Mouse (Mus musculus): ENCODE measurements around the gene Cgref1. TPM values are rescaled to one million over a fixed set of nuclear protein-coding genes. Genes with fewer than 3 reads are reported as not detected.

The Cgref1 gene
- 15.9 and 18.5 TPM in 2 replicates for polyA plus RNA-seq (2015; fragmentation: Nextera tagmentation; extraction: Ambion mirVana)

DNA sequence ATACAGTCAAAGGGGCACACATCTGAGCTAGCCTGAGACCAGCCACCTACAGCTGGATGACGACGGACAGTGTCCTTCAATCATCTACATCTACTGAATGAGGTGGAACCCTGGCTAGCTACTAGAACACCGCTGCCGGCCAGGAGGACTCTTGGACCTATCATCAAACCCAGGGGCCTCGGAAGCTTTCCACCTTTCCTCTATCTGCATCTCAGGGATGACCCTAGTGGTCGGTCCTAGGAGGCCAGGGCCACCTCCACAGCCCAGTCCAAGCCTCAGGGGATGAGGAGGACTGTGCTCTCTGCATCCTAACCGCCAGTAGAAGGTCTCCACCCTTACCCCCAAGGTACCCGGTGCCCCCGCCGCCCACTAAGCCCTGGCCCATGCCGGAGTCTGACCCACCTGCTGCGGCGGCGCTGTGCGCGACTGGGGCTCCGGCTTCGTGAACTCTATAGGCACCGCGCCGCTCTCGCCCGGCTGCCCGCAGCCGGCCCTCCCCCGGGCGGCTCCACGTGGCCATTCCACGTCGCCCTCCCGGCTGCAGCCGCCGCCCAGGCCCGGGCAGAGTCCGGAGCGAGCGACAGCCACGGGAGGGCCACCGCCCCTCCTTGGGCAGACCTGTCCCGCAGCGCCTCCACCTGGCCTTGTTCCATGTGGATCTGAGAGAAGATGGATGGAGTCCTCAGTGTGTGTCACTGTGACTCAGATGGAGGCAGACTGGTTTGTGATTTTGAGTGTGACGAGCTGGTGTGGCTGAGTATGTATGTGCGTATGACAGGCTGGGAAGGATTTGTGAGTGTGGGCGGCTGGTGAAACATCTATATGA is at the start of gene Cgref1:
Cgref1 (minus strand) TSS at position 636 of the 826 bp plus-strand sequence.
- Histone ChIP-seq H3K4me1 (peaks cover 25% of the 10 kb centered on the region), H3K27me3 (peaks cover 3% of the 10 kb centered on the region; the same call in 1 of the 2 replicates), H3K36me3 (no peaks in the 10 kb centered on the region), H3K4me3 (peak within 1 kb of the TSS; percentile 59), H3K9me3 (no peaks in the 10 kb centered on the region), H3K9ac (replicated peaks) (peak within 1 kb of the TSS; percentile 77), H3K27ac (replicated peaks) (no peak within 1 kb of the TSS), H3K4me2 (replicated peaks) (peak within 1 kb of the TSS; percentile 91)
- 5% methylated on average over 44 of the region's 44 CpGs for WGBS
- ATAC-seq (replicated peaks), result peak; percentile 52

- no peak overlapping the region for H3K4me2 ChIP-seq (replicated peaks)
Measured at GRCm38 (mm10) chr5:30994074-30994473, 48.7 kb upstream of the Cgref1 start.

GRCm38 (mm10) chr5:30992980-30993676 is 47.7 kb upstream of the Cgref1 start:
- 74% methylated on average over 5 of the region's 5 CpGs for WGBS

More at GRCm38 (mm10) chr5:30994074-30994473, 48.7 kb upstream of the Cgref1 start:
- Histone ChIP-seq H3K27ac (replicated peaks) (no peak overlapping the region), H3K9ac (replicated peaks) (no peak overlapping the region), H3K36me3 (no peaks in the 10 kb centered on the region), H3K4me3 (no peak overlapping the region), H3K27me3 (no peaks in the 10 kb centered on the region), H3K4me1 (no peaks in the 10 kb centered on the region), H3K9me3 (no peaks in the 10 kb centered on the region)
- 66% methylated on average over 3 of the region's 3 CpGs for WGBS
- ATAC-seq (replicated peaks), result no peak

DNA sequence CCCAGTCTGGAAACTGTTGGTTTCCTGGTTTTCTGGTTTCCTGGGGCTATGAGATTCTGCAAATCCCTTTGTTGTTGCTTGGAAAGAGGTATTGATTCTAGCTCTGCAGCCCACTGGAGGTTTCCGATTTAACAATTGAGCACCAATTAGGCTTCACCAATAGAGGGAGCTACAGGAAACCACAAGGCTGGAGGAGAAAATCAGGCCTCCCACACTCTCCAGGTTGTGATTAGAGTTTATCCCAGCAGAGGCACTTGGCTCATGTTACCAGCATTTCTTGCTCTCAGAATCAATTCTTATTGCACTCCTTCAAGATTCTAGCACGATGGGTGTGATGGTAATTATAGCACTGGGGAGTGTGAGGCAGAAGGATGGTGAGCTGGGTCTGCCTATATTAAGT is 37.0 kb upstream of the Cgref1 start:
- Histone ChIP-seq H3K4me3 (no peak overlapping the region), H3K36me3 (no peaks in the 10 kb centered on the region), H3K27me3 (no peaks in the 10 kb centered on the region), H3K27ac (replicated peaks) (no peak overlapping the region), H3K9ac (replicated peaks) (no peak overlapping the region), H3K9me3 (no peaks in the 10 kb centered on the region), H3K4me2 (replicated peaks) (no peak overlapping the region), H3K4me1 (no peaks in the 10 kb centered on the region)
- no peak for ATAC-seq (replicated peaks)
- 12% methylated on average over 2 of the region's 2 CpGs for WGBS

More at GRCm38 (mm10) chr5:30992980-30993676, 47.7 kb upstream of the Cgref1 start:
- no peak for ATAC-seq (replicated peaks)
- H3K9ac ChIP-seq (replicated peaks), result no peak overlapping the region
- no peaks in the 10 kb centered on the region for H3K36me3 ChIP-seq
- H3K27me3 ChIP-seq, result no peaks in the 10 kb centered on the region
- H3K27ac ChIP-seq (replicated peaks), result no peak overlapping the region
- H3K4me3 ChIP-seq, result no peak overlapping the region
- no peaks in the 10 kb centered on the region for H3K9me3 ChIP-seq
- H3K4me2 ChIP-seq (replicated peaks), result no peak overlapping the region
- H3K4me1 ChIP-seq, result no peaks in the 10 kb centered on the region

DNA sequence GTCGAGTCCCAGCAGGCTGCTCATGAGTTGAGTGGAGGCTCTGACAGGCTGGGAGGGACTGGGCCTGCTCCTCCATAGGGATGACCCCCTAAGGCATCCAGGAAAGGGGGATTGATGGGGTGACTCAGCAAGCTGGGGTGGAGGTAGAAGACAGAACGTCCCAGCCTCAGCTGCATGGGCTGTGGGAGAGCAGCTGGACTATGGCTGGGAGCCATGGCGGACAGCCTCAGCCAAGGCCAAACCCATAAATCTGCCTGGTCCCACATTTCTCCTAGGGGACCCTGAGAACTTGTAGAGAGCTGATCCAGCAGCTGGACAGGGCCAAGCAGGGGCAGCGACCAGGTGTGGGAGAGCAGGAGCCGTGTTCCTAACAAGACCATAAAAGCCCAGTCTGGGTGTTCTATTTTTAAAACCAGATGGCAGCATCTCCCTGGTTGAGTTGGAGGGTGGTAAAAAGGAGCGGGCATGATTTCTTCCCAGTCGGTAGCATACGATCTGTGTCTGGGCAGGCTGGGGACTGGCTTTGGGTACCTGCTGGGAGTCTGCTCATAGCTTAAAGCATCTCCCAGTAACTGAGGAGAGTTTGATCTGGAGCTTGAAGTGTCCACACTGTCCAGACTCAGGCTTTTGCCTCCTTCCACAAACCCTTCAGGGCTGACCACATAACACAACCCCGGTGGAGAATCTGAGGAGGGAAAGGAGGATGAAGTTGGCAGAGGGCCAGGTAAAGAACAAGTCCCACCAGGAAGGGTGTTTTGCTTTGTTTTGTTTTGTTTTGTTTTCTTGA is 29.7 kb upstream of the Cgref1 start:
- H3K9ac ChIP-seq (replicated peaks), result no peak overlapping the region
- no peaks in the 10 kb centered on the region for H3K9me3 ChIP-seq
- H3K27me3 ChIP-seq, result no peaks in the 10 kb centered on the region
- no peaks in the 10 kb centered on the region for H3K4me1 ChIP-seq
- H3K27ac ChIP-seq (replicated peaks), result no peak overlapping the region
- H3K36me3 ChIP-seq, result no peaks in the 10 kb centered on the region
- no peak overlapping the region for H3K4me2 ChIP-seq (replicated peaks)
- H3K4me3 ChIP-seq, result no peak overlapping the region
- WGBS, result 73% methylated on average over 9 of the region's 9 CpGs
- no peak for ATAC-seq (replicated peaks)

- 76% methylated on average over 2 of the region's 2 CpGs for WGBS
Measured at GRCm38 (mm10) chr5:30969440-30969839, 24.0 kb upstream of the Cgref1 start.

DNA sequence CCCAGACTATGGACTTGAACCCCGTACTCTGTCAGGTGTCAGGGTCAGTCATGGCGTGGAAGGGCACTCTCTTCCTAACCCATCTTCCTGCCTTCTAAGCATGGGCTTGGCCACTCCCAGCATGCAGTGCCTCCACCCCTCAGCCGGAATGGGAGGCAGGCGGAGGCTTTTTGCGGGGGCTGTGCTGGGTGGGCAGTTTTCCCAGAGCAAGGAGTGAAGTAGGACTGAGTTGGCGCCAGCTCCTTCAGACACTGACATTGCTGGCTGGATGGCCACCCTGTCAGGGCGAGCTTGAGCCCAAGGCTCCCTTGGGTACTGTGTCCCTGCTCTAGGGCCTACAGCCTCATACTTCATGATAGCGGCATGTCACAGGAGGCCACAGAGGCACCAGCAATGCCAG is 23.0 kb upstream of the Cgref1 start, which contains the start of gene Tcf23:
Tcf23 (plus strand) TSS at position 247 of the 400 bp plus-strand sequence.
- Histone ChIP-seq H3K9ac (replicated peaks) (no peak within 1 kb of the TSS), H3K27ac (replicated peaks) (no peak within 1 kb of the TSS), H3K27me3 (no peaks in the 10 kb centered on the region), H3K4me1 (no peaks in the 10 kb centered on the region), H3K36me3 (no peaks in the 10 kb centered on the region), H3K9me3 (no peaks in the 10 kb centered on the region), H3K4me3 (no peak within 1 kb of the TSS), H3K4me2 (replicated peaks) (no peak within 1 kb of the TSS)
- 66% methylated on average over 8 of the region's 8 CpGs for WGBS
- no peak for ATAC-seq (replicated peaks)

More at GRCm38 (mm10) chr5:30969440-30969839, 24.0 kb upstream of the Cgref1 start:
- Histone ChIP-seq H3K27ac (replicated peaks) (no peak overlapping the region), H3K9ac (replicated peaks) (no peak overlapping the region), H3K4me3 (no peak overlapping the region), H3K36me3 (no peaks in the 10 kb centered on the region), H3K27me3 (no peaks in the 10 kb centered on the region), H3K4me1 (no peaks in the 10 kb centered on the region), H3K4me2 (replicated peaks) (no peak overlapping the region), H3K9me3 (no peaks in the 10 kb centered on the region)
- no peak for ATAC-seq (replicated peaks)

DNA sequence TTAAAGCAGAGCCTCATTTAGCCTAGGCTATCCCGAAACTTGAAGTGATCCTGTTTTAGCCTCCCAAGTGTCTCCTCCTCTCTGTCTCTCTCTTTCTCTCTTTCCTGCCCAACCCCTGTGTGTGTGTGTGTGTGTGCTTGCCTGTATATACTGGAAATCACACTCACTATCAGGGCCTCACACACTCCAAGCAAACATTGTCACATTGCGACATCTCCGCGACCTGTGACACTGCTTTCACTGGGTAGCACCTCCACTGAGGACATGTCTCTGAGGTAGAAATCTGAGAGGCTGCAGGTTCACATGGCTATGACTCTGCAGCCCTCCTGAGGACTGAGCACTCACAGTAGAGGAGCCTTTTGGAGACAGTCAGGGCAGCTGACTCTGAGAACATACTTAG is 20.8 kb upstream of the Cgref1 start:
- no peaks in the 10 kb centered on the region for H3K36me3 ChIP-seq
- no peaks in the 10 kb centered on the region for H3K4me1 ChIP-seq
- H3K9ac ChIP-seq (replicated peaks), result no peak overlapping the region
- no peaks in the 10 kb centered on the region for H3K9me3 ChIP-seq
- no peak overlapping the region for H3K27ac ChIP-seq (replicated peaks)
- no peak overlapping the region for H3K4me3 ChIP-seq
- no peak overlapping the region for H3K4me2 ChIP-seq (replicated peaks)
- no peaks in the 10 kb centered on the region for H3K27me3 ChIP-seq
- ATAC-seq (replicated peaks), result no peak
- WGBS, result 93% methylated on average over 4 of the region's 4 CpGs

DNA sequence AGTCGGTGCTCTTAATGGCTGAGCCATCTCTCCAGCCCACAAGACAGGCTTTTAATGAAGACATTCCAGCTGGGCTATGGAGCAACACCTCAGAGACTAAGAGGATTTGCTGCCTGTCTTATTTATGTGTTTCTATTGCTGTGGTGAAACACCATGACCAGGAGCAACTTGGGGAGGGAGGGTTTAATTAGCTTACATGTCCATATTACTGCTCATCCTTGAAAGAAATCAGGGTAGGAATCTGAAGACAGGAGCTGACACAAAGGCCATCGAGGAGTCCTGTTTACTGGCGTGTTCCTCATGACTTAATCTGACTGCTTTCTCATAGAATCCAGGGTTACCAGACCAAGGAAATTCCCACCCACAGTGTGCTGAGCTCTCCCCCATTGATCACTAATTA is 18.5 kb upstream of the Cgref1 start:
- 73% methylated on average over 3 of the region's 3 CpGs for WGBS
- Histone ChIP-seq H3K36me3 (no peaks in the 10 kb centered on the region), H3K9ac (replicated peaks) (no peak overlapping the region), H3K4me3 (no peak overlapping the region), H3K4me2 (replicated peaks) (no peak overlapping the region), H3K27me3 (no peaks in the 10 kb centered on the region), H3K4me1 (peaks cover 12% of the 10 kb centered on the region), H3K27ac (replicated peaks) (no peak overlapping the region), H3K9me3 (no peaks in the 10 kb centered on the region)
- ATAC-seq (replicated peaks), result no peak

DNA sequence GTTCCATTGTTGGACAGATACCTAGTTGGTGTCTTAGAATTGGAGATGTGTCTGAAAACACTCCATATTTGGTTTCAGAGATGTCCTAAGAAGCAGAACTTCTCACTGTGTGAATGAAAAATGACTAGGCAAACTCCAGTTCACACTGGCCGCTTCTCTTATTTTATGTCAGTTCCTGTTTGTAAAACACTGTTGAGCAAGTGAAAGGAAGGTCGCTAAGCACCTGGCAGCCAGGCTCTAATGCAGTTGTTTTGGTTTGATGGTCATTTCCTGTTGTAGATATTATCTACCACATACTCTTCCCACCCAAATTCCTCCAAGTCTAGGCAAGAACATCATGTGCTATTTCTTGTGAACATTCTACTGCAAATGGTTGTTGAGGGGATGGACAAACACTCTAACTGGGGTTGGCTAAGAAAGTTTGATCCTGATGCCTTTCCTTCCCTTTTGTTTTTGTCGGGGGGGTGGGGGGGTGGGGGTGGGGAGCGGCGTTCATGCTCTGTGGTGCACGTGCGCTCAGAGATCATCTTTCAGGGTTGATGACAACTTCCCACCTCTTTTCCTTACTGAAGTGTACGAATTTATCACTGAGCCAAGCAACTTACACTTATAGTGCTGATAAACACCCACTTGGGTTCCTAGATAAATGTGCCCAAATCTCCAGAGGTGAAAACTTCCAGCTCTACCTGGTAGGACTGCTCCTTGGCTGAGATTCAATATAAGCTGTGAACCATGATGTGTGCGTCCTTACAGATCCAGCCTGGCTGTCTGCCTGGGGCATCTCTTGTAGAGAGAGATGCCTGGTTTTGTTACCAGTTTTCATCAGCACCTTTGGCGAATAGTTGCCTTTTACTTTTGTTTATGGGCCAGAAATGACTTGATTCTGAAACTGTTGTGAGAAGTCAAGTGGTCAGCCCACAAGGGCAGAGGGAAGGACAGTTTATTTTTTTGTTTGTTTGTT is 16.4 kb upstream of the Cgref1 start:
- Histone ChIP-seq H3K27me3 (no peaks in the 10 kb centered on the region), H3K4me3 (no peak overlapping the region), H3K4me1 (peaks cover 29% of the 10 kb centered on the region), H3K9ac (replicated peaks) (no peak overlapping the region), H3K27ac (replicated peaks) (no peak overlapping the region), H3K9me3 (no peaks in the 10 kb centered on the region), H3K4me2 (replicated peaks) (no peak overlapping the region), H3K36me3 (peaks cover 10% of the 10 kb centered on the region; the same call in 1 of the 2 replicates)
- no peak for ATAC-seq (replicated peaks)
- 89% methylated on average over 10 of the region's 10 CpGs for WGBS

DNA sequence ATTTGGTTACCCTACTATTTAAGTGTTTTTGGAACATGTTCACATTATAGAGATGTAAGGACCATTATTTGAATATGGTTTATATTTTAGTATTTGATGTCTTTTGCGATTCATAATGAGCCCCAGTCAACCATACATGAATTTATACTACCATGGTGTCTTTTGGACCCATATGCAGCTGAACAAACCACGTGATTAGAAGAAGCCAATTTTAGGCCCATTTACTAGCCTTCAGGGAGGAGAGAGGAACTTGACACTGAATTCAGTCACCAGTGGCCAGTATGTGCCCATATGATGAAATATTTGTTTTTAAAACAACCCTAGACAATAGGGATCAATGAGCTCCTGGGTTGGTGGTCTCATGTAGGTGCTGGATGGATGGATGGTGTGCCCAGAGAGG is 15.4 kb upstream of the Cgref1 start:
- no peak overlapping the region for H3K9ac ChIP-seq (replicated peaks)
- H3K4me1 ChIP-seq, result peaks cover 29% of the 10 kb centered on the region
- H3K36me3 ChIP-seq, result peaks cover 13% of the 10 kb centered on the region
- 89% methylated on average over 2 of the region's 2 CpGs for WGBS
- ATAC-seq (replicated peaks), result no peak
- no peaks in the 10 kb centered on the region for H3K9me3 ChIP-seq
- H3K4me3 ChIP-seq, result peak overlapping the region; percentile 66
- peak overlapping the region; percentile 91 for H3K4me2 ChIP-seq (replicated peaks)
- peak overlapping the region; percentile 88; the same call in 1 of the 2 replicates for H3K27ac ChIP-seq (replicated peaks)
- no peaks in the 10 kb centered on the region for H3K27me3 ChIP-seq
